Mouse (Mus musculus) urinary bladder, postnatal 14 days (tissue): ENCODE measurements around the gene Prkcq.

Source experiments
- DNase-seq: peaks from one replicate; pipeline ENCODE4 v3.0.0; 2021; ENCODE audit warnings: low spot score

Gene Prkcq

GRCm38 (mm10) chr2:11187166-11187565 is 15.3 kb downstream of the Prkcq start:
- no peak for DNase-seq

DNA sequence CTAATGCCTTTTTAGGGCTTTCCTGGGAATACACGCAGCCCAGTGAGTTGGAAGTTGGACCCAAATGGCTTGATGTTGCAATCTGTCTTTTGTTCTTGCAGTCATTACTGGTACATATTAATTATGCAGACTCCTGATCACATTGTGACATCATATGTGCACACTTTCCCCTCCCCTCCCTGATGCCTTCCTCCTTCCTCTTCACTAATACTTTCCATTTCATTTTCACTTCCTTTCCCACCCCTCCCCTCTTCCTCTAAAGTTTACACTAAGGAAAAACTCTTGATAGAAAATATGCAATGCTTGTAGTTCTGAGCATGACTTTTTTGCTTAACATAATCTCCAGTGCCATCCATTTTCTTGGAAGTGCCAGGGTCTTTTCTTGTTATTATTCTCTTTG is 16.4 kb downstream of the Prkcq start:
- no peak for DNase-seq

DNA sequence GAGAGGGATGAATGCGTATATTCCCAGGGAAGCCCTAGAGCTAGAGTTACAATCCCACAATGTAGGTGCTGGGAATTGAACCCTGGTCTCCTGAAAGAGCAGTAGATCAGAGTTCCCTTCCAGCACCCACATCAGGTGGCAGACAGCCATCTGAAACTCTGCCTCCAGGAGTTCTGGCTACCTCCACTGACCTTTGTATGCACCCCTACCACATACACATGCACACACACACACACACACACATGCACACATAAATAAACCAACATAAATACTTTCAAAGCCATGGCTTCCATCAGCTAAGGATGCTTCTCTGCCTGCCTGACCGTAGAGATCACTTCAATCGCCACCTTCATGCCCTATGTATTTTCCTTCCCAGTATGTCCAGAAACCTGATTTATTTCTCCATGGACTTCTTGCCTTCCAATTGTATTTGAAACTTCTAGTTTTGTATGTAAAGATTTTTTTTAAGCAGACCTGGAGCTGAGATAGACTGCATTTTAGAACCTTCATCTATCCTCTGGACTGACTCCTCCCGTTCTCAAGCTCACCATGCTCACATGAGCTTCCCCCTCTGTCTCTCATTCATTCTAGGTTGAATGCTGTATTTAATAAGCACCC is 17.4 kb downstream of the Prkcq start:
- no peak for DNase-seq

DNA sequence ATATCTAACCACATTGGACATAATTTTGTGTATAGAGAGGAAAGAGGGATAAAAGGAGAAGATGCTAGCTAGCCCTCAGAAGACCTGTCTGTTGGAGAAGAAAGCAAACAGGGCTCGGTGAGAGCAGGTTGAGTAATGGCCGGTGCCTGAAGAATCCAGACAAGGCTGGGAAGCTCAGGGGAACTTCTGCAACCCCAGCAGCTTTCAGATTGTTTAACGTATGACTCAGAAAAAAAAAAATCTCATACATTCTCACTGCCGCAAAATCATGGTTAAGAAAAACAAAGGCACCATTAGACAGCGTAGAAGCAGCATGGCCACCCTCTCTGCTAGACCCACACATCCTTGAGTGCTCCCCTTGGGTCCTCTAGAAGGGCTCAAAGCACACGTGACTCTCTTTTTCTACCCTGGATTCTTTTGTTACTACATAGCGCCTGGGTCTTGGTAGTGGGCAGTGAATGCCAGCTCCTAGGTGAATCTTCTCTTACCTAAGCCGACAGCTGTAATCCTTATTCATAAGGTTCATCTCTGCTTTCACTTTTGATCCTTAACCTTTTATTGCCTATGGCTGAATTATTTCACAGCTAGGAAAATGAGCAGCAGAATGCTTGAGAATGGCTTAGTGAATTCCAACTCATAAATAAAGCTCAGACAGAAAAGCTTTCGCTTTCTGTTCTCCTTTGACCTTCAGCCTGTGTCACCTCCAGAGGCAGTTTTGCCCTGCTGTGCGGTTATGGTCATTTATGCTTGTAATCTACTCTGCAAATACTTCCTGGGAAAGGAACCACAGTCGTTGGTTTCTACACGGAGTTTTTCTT is 20.6 kb downstream of the Prkcq start:
- no peak for DNase-seq

DNA sequence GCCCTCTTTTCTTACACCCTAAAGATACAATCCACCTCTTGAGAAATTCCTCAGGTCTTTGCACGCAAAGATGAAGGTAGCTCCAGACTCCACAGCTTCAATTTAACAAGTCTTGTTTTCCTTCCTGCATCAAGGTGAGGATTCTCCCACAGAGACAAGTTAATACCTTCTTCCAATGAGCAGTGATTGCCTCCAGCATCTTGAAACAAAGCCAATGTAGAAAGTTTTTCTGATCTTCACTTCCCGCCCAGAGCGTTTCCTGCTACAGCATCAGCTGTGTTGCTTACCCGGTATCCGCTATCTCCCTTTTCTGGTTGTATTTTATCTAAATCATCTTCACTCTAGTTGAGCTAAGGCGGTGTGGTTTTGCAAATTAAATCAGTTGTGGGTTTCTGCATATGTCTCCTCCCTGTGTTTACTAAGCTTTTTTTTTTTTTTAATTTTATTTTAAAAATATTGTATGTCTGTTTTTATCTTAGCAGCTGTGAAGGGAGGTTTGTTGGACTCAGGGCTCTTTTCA is 21.3 kb downstream of the Prkcq start:
- DNase-seq = no peak

DNA sequence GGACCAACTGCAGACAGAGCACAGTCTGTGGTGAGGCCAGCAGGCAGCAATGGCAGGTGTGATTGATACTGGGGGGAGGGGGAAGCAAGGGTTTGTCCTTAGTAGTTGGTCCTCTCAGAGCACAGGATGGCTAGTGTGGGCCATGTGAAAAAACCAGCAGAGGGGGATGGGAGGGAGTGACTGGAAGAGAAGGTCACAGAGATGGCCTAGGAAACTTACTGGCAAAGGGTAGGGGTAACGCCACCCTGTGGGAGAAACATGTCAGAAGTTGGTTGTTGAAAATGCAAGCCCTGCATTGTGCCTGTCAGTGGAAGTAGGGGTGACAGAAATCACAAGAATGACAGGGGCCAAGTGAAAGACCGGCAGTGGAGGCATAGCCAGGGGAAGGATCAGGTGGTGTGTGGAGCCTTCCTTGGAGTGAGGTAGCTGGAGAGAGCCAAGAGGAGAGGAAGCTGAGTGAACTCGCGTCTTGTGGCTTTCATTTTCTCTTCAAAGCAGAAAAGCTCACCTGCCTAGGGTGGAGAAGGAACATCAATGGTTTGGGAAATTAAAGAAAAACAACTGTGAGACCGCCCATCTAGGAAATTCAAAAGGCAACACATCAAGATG is 22.9 kb downstream of the Prkcq start:
- no peak for DNase-seq

- no peak for DNase-seq
Observed at GRCm38 (mm10) chr2:11196071-11196470, 24.2 kb downstream of the Prkcq start.

- no peak for DNase-seq
Observed at GRCm38 (mm10) chr2:11196952-11197559, 25.1 kb downstream of the Prkcq start.

DNA sequence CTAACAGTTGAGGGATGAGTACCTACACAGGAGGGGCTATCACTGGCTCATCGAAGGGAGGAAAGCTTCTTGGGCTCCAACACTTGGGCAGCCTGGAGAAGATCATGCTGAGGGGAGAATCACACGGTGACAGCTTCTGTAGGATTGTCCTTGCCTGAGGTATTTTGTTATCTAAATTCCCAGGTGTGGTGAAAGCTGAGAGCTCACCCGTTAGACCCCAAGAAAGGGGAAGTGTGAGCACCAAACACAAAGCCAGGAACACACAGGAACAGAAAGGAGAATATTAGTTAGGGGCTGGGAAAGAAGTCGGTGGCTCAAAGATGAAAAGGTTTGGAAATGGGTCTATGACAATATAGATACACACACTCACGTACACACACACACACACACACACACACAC is 27.7 kb downstream of the Prkcq start:
- no peak for DNase-seq

- no peak for DNase-seq
Observed at GRCm38 (mm10) chr2:11202841-11203240, 30.9 kb downstream of the Prkcq start.

- DNase-seq = no peak
Observed at GRCm38 (mm10) chr2:11203261-11203660, 31.4 kb downstream of the Prkcq start.

DNA sequence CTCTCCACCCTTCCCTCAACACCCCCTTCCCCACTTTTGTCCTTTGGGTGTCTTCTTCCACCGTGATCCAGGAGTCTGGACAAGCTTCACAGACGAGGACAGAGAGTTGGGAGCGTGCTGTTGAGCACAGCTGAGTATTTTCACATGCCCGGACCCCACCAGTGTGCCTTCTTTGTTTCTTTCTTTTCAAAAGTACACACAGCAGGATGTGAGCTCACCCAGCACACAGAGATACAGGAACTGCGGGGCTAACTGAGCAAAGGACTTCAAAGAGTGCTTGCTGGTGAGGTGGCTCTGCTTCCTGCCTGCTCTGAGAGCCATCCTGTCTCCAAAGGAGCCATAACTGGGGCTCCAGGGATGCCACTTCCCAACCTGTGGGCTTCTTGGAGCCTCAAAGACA is 32.3 kb downstream of the Prkcq start:
- DNase-seq = no peak

- no peak for DNase-seq
Observed at GRCm38 (mm10) chr2:11204961-11205360, 33.1 kb downstream of the Prkcq start.

GRCm38 (mm10) chr2:11205720-11206119 is 33.8 kb downstream of the Prkcq start:
- DNase-seq = no peak

DNA sequence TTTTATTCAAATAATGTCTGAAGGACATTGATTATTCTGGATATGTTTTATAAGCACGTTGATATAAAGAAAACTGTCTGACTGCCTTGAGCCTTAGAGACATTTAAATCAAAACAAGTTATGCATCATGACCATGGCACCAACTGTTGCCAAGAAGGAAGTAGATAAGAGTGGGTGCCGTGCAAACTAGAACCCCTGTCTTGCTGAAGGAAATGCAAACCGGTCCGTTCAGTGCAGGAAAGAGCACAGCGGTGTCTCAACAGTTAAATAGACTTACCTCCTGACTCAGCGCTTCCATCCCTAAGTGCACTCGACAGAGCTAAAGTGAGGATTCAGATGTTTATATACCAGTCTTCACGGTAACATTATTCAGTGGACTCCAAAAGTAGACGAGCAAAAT is 36.4 kb downstream of the Prkcq start:
- peak; percentile 13 for DNase-seq

DNA sequence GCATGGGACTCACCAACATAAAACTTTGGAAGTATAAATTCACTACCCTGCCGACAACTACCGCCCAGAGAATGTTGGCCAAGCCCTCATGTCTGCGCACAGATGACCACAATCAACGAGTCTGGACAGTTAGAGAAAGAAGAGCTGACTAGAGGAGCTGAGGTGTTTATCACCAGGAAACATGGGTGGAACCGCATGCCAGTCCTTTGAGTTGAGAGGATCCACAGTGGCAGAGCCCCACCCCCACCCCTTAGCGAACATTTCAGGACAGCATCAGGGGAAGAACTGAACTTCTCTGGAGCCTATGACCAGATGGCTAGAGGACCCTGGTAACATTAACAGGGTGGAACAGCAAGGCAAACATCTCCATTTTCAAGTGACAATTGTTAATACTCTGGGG is 37.4 kb downstream of the Prkcq start:
- DNase-seq = no peak

DNA sequence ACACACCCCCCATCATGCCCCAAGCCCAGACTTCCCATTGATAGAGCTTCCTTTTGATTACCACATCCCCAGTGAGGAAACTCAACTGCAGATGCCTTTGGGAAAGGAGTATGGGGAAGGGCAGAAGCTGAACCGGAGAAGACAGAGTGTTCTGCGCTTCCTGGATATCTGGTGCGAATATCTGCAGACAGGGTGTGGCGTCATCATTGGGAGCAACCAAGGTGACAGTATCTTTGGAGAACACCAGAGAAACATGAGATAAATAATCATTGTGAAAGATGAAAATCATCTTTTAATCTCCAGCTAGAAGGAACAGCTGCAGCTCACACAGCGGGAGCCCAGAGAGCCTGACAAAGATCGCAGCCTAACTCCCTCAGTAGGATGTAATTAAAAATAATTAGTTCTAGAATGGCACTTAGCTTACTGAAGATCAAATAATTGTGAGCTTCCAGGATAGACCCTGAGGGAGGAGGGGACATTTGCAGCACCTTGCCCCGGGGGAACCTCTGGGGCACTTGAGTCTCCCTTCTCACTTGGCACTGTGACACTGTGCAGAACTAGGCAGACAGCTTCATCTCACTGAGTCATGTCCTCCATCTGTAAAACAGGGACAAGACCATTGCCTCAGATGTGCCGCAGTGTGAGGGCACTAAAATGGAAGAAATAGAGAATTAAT is 38.5 kb downstream of the Prkcq start:
- DNase-seq = no peak

GRCm38 (mm10) chr2:11211961-11212562 is 40.2 kb downstream of the Prkcq start:
- peak; percentile 65 for DNase-seq

DNA sequence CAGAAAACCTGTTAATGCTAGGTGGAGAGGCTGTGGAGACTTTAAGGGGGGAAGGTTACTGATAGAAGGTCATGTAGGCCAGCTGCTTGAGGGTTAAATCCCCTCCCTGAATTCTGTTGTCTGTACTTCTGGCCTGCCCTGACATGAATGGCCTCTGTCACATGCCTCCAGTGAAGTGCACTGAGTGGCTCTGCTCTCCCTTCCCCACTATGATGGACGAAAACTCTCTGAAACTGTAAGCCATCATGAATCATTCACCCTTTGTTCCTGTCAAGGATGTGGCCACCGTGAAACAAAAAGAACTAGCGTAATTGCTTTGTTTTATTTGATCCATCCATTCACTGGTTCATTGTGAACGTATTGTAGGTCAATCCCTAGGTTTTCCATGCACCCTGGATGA is 44.5 kb downstream of the Prkcq start:
- DNase-seq = no peak

- no peak for DNase-seq
Observed at GRCm38 (mm10) chr2:11216847-11217246, 44.9 kb downstream of the Prkcq start.

- no peak for DNase-seq
Observed at GRCm38 (mm10) chr2:11218122-11218521, 46.2 kb downstream of the Prkcq start.

DNA sequence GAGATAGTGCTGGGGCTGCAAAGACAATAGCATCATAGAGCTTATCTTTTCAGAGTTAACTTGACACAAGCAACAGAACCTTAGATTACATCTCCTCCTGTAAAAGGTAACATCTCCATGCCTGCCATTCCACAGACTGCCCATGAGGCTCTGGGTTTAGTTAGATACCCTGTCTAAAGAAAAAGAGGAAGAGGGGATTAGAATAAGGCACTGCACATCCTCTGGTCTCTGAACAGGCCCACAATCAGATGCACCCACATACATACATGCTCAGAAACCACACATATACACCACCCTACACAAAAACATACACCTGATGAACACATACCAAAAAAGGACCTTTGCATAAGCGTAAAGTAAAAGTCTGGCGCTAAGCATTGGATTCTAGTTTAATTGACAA is 47.4 kb downstream of the Prkcq start:
- DNase-seq = no peak
